Mouse (Mus musculus) stomach, postnatal 0 days (tissue): ENCODE measurements around the gene Sox15. TPM values are rescaled to one million over a fixed set of nuclear protein-coding genes. Genes with fewer than 3 reads are reported as not detected.

Experiments
- ATAC-seq: fragments of 200-750 bp; cut with Nextera tagmentation; 2 replicates; pipeline ENCODE4 v1.8.0; 2017; ENCODE audit not compliant: low FRiP score, low TSS enrichment
- DNase-seq: peaks from one replicate; pipeline ENCODE4 v3.0.0-alpha.2; 2016; ENCODE audit warnings: low spot score
- H3K27ac ChIP-seq: fragments of 300-500 bp; sonication (generic); replicated peaks from 2 replicates; pipeline ENCODE4 v1.5.1; 2014; ENCODE audit warnings: mild to moderate bottlenecking, control low read depth
- H3K27me3 ChIP-seq: fragments of 300-500 bp; sonication (generic); 2 replicates; pipeline ENCODE4 v1.6.1; 2014; ENCODE audit warnings: low read length; ENCODE audit not compliant: control insufficient read depth, insufficient read depth
- H3K36me3 ChIP-seq: fragments of 300-500 bp; sonication (generic); 2 replicates; pipeline ENCODE4 v1.6.1; 2014; ENCODE audit warnings: low read length, mixed read lengths; ENCODE audit not compliant: control insufficient read depth, insufficient read depth
- H3K4me1 ChIP-seq: fragments of 300-500 bp; sonication (generic); replicated peaks from 2 replicates; pipeline ENCODE4 v1.6.1; 2014; ENCODE audit warnings: antibody characterized with exemption; ENCODE audit not compliant: control insufficient read depth, insufficient read depth
- H3K4me2 ChIP-seq: fragments of 300-500 bp; sonication (generic); replicated peaks from 2 replicates; pipeline ENCODE4 v1.6.1; 2014; ENCODE audit warnings: low read depth, mild to moderate bottlenecking, control low read depth, moderate library complexity
- H3K4me3 ChIP-seq: fragments of 300-500 bp; sonication (generic); 2 replicates; pipeline ENCODE4 v1.5.1; 2014; ENCODE audit warnings: low read depth, low read length, control low read depth
- H3K9ac ChIP-seq: fragments of 300-500 bp; sonication (generic); 2 replicates; pipeline ENCODE4 v1.6.1; 2014; ENCODE audit warnings: mild to moderate bottlenecking, low read length, control low read depth, mixed read lengths
- H3K9me3 ChIP-seq: fragments of 300-500 bp; sonication (generic); 2 replicates; pipeline ENCODE4 v1.6.1; 2016; ENCODE audit warnings: low read length; ENCODE audit not compliant: control insufficient read depth
- CTCF ChIP-seq: IDR thresholded peaks from 2 replicates; pipeline ENCODE4 v1.5.1; 2016; ENCODE audit warnings: antibody characterized with exemption, low read depth, mild to moderate bottlenecking, moderate library complexity
- EP300 ChIP-seq: optimal IDR thresholded peaks from 2 replicates; pipeline ENCODE3; 2016; ENCODE audit warnings: antibody characterized with exemption
- WGBS: fragments of 180-500 bp; shearing (Covaris S2); extraction: QIAGEN DNeasy Blood & Tissue Kit; methylation state at CpG from one replicate; pipeline ENCODE4 v1.1.7; 2014; 5-methylcytosine and 5-hydroxymethylcytosine counted together
- polyA plus RNA-seq: library from polyadenylated mRNA; unstranded; fragments of >200 nt; fragmentation: Nextera tagmentation; extraction: Ambion mirVana; gene quantifications from 2 replicates; pipeline ENCODE4 v1.2.1, GENCODE M21; 2015

Sox15 gene
- polyA plus RNA-seq, 1 experiment from 2014 or later, result 7.9 TPM

DNA sequence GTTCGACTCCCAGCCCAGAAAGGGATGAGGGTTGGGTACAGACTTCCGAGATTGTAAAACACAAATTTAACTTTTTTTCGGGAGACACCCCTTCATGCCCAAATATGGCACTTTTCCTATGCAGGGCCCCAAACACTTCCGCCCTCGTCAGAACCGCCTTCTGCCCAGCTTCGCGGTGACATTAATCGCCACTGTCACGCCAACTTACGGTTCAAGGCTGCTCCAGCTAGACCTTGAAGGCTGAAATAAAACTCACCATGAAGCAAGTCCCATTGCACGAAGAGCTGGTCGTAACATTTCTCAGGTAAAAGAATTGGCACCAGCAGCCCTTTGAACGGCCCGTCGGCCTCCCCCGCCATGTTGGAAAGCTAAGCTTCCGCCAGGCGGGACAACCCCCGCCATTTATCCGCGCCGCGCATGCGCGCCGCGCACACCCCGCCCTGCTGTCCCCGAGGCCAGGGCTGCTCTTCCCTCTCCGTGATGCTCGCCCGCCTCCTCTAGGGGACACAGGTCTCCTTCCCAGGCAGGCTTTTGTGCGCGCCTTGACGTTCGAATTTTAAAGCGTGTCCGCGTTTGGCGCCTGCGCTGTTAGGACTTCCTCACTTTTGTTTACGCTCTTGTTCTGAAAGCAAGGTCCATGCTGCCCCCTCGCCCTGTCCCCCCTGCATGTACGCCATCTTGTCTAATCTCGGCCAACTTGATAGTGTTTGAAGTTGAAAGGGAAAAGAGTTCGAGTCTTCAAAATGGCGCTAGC is 7.3 kb downstream of the Sox15 start, which contains the start of gene Mpdu1:
Gene Mpdu1, minus strand, starts transcription at position 430 of the 754 bp plus-strand sequence.
- H3K36me3 ChIP-seq, result peaks cover 7% of the 10 kb centered on the region
- no peaks in the 10 kb centered on the region for H3K9me3 ChIP-seq
- DNase-seq (peak; percentile 95), ATAC-seq (peak; percentile 93)
- peak within 1 kb of the TSS; percentile 53 for H3K4me3 ChIP-seq
- H3K4me1 ChIP-seq, result 0 out of 2 replicates have a peak, but pooled peaks cover 2% of the 10 kb centered on the region
- peak within 1 kb of the TSS; percentile 44 for H3K4me2 ChIP-seq
- TF ChIP-seq EP300, result peak; percentile 80
- TF ChIP-seq CTCF, result peak; percentile 65
- H3K9ac ChIP-seq, result peak within 1 kb of the TSS; percentile 65
- no peaks in the 10 kb centered on the region for H3K27me3 ChIP-seq
- peak within 1 kb of the TSS; percentile 96 for H3K27ac ChIP-seq
- WGBS, result under 1% methylated on average over 48 of the region's 48 CpGs

DNA sequence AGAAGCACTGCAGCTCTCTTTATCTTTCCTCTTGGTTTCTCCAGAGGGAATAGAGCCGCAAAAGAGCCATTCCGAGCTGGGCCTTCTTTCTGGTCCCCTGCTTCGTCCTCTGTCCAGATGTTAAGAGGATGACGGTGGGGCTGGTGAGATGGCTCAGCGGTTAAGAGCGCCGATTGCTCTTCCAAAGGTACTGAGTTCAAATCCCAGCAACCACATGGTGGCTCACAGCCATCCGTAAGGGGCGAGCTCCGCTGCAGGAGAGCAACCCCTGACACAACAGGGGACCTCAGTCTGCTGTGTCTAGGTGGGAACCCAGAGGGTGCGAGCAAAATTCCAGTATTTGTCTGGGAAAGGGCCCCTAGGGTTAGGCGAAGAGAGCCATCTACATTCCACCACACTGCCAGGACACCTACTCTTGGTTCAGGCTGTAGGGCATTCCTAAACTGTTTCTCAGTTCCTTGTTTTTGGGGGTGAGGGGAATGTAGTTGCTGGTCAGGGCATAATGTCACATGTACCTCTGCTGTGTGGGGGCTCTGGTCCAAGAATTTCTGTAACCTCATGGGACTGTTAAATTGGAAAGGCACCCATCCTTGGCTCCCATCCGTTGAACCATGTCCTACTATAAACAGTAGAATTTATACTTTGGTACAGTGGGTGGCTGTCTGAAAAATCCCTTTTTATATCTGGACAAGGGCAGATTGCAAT is 8.0 kb downstream of the Sox15 start:
- Histone ChIP-seq H3K9ac (peak overlapping the region; percentile 39), H3K9me3 (no peaks in the 10 kb centered on the region), H3K27ac (peak overlapping the region; percentile 96), H3K4me3 (peak overlapping the region; percentile 53), H3K4me1 (0 out of 2 replicates have a peak, but pooled peaks cover 2% of the 10 kb centered on the region), H3K4me2 (peak overlapping the region; percentile 44), H3K36me3 (peaks cover 6% of the 10 kb centered on the region), H3K27me3 (no peaks in the 10 kb centered on the region)
- no peak for DNase-seq
- WGBS, result 56% methylated on average over 13 of the region's 13 CpGs
- no peak for ATAC-seq
- no peak for TF ChIP-seq EP300
- no peak for TF ChIP-seq CTCF

DNA sequence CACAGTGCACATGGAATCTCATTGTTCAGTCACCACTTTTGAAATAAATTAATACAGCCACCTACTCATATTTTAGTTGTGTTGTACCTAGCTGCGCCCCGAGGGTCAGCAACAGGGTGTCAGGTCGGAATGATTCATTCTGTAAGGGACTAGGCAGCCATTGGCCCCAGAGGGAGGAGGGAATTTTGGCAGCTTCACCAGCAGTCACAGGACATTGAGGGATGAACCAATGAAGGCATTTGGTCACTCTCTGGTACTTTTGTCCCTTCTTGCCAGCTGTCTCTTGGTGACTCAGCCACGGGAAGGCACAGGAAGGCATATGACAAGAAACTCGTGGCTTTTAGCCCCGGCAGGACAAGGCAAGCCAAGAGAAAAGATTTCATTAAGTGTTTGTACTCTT is 8.7 kb downstream of the Sox15 start:
- TF ChIP-seq CTCF (no peak), EP300 (no peak)
- Histone ChIP-seq H3K27ac (peak overlapping the region; percentile 96; the same call in 1 of the 2 replicates), H3K9ac (no peak overlapping the region), H3K36me3 (peaks cover 10% of the 10 kb centered on the region), H3K4me3 (no peak overlapping the region), H3K27me3 (no peaks in the 10 kb centered on the region), H3K4me2 (no peak overlapping the region), H3K4me1 (0 out of 2 replicates have a peak, but pooled peaks cover 2% of the 10 kb centered on the region), H3K9me3 (no peaks in the 10 kb centered on the region)
- DNase-seq (no peak), ATAC-seq (no peak)
- WGBS, result 74% methylated on average over 6 of the region's 6 CpGs

DNA sequence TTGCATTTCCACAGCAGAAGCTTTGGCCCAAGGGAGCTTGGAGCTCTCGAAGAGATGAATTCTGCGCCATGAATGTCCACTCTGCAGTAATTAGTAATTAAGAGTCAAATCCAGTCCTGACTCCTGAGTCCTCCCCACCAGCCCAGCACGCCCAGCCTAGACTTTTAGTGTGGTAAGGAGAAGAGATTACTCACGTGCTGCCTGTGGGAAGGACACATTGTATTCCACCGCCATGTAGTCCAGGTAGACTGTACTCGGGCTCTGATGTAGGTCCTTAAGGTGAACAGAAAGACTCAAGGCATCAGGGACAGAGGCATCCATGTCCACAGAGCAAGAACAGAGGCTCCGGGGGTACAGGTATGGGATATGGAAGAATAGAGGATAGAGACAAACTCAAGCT is 9.7 kb downstream of the Sox15 start:
- 86% methylated on average over 7 of the region's 7 CpGs for WGBS
- H3K4me3 ChIP-seq, result no peak overlapping the region
- no peak overlapping the region for H3K4me2 ChIP-seq
- no peak overlapping the region for H3K9ac ChIP-seq
- no peaks in the 10 kb centered on the region for H3K27me3 ChIP-seq
- H3K9me3 ChIP-seq, result no peaks in the 10 kb centered on the region
- DNase-seq (no peak), ATAC-seq (no peak)
- no peak overlapping the region; the same call in 1 of the 2 replicates for H3K27ac ChIP-seq
- TF ChIP-seq EP300, result no peak
- no peak for TF ChIP-seq CTCF
- H3K36me3 ChIP-seq, result peaks cover 16% of the 10 kb centered on the region
- H3K4me1 ChIP-seq, result 0 out of 2 replicates have a peak, but pooled peaks cover 2% of the 10 kb centered on the region

DNA sequence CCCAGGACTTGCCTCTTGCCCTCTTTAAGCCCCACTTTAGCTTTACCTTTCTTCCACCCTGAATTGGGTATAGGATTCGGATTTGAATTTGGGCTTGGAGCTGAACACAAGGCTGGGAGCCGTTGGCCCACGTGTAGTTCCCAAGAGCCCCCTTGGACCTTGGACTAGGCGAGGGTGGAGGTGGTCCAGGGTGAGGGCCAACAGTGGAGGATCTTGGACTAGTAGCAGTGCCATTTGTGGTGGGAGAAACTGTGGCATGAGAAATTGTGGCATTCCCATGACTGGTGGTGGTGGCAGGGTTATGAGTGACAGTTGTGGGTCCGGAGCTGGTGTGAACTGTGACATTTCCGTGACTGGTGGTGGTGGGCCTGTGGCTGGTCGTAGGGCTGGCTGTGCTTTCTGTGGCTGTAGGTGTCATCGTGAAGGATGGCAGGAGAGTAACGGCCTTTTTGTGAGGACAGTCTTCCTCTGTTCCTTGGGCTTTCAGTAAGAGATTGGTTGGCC is 10.4 kb downstream of the Sox15 start:
- ATAC-seq, result no peak
- H3K4me3 ChIP-seq, result no peak overlapping the region

More for the DNA sequence above, 10.4 kb downstream of the Sox15 start:
- H3K4me2 ChIP-seq, result no peak overlapping the region
- peak overlapping the region; percentile 70 for H3K27ac ChIP-seq
- peaks cover 16% of the 10 kb centered on the region for H3K36me3 ChIP-seq
- H3K27me3 ChIP-seq, result no peaks in the 10 kb centered on the region
- H3K9me3 ChIP-seq, result no peaks in the 10 kb centered on the region
- 0 out of 2 replicates have a peak, but pooled peaks cover 2% of the 10 kb centered on the region for H3K4me1 ChIP-seq
- 60% methylated on average over 9 of the region's 9 CpGs for WGBS
- no peak for DNase-seq
- TF ChIP-seq CTCF (no peak), EP300 (no peak)
- no peak overlapping the region for H3K9ac ChIP-seq
